Mouse (Mus musculus) leukemia stem cell, adult 10-12 weeks (primary cell): ENCODE measurements around the gene Kdm2b. TPM values are rescaled to one million over a fixed set of nuclear protein-coding genes. Genes with fewer than 3 reads are reported as not detected.

Experiments used
- polyA plus RNA-seq: library from polyadenylated mRNA; stranded (reverse); fragments of >175 nt; gene quantifications from 2 replicates; pipeline ENCODE4 v1.2.3, GENCODE M21; 2012; ENCODE audit warnings: low replicate concordance

The Kdm2b gene
- 79.9 and 112 TPM in 2 replicates for polyA plus RNA-seq

GRCm38 (mm10) chr5:122989551-122990330 is at the start of gene Kdm2b:
TSS of gene Kdm2b (minus strand) at chr5:122989823.

GRCm38 (mm10) chr5:123014753-123015701 is 25.4 kb upstream of the Kdm2b start, which contains the start of gene Orai1:
TSS of gene Orai1 (plus strand) at chr5:123015074.

GRCm38 (mm10) chr5:122849521-122850318 is 139.9 kb downstream of the Kdm2b start, which contains the start of gene Rnf34:
TSS of gene Rnf34 (plus strand) at chr5:122850048.

GRCm38 (mm10) chr5:122820777-122821523 is 168.7 kb downstream of the Kdm2b start, which contains the start of gene Anapc5:
TSS of gene Anapc5 (minus strand) at chr5:122821339.

Other genes starting within 250 kb of the Kdm2b start
- 51.7 and 63.9 TPM in 2 replicates for gene Camkk2, start 210.4 kb downstream of the Kdm2b start, polyA plus RNA-seq
- gene Anapc5, start 168.5 kb downstream of the Kdm2b start, polyA plus RNA-seq: 121 and 224 TPM in 2 replicates
- gene Rnf34, start 139.8 kb downstream of the Kdm2b start, polyA plus RNA-seq: 3.7 and 9.5 TPM in 2 replicates
- gene Orai1, start 25.3 kb upstream of the Kdm2b start, polyA plus RNA-seq: 15.0 and 32.4 TPM in 2 replicates
- gene Morn3, start 57.2 kb upstream of the Kdm2b start, polyA plus RNA-seq: not detected in 2 replicates
- 29.7 and 32.0 TPM in 2 replicates for gene Tmem120b, start 78.6 kb upstream of the Kdm2b start, polyA plus RNA-seq
- gene Rhof, start 142.9 kb upstream of the Kdm2b start, polyA plus RNA-seq: 5.6 and 7.0 TPM in 2 replicates
- gene Setd1b, start 152.4 kb upstream of the Kdm2b start, polyA plus RNA-seq: 104 and 112 TPM in 2 replicates
- 58.7 and 153 TPM in 2 replicates for gene Psmd9, start 179.6 kb upstream of the Kdm2b start, polyA plus RNA-seq
- gene Hpd, start 192.9 kb upstream of the Kdm2b start, polyA plus RNA-seq: not detected in 2 replicates